Mouse (Mus musculus) testis, adult 2 months (tissue): ENCODE results near the gene P4hb. TPM values are rescaled to one million over a fixed set of nuclear protein-coding genes. Genes with fewer than 3 reads are reported as not detected.
A peak's percentile ranks its signal among the peaks of the same experiment; 100 is the strongest.
"Not testable (repeated sequence)": the region's sequence is repeated elsewhere in the genome, so short reads cannot be mapped to it uniquely, and the experiment has no call there.

Source experiments
- H3K27ac ChIP-seq: fragments of 200-500 bp; 2 replicates; pipeline ENCODE4 v1.5.1; 2012; ENCODE audit warnings: low read depth, low read length; ENCODE audit not compliant: control insufficient read depth, insufficient read depth
- H3K27me3 ChIP-seq: fragments of 200-500 bp; 2 replicates; pipeline ENCODE4 v1.6.1; 2012; ENCODE audit warnings: mild to moderate bottlenecking, low read length, moderate library complexity; ENCODE audit not compliant: control insufficient read depth, insufficient read depth
- H3K36me3 ChIP-seq: fragments of 200-500 bp; 2 replicates; pipeline ENCODE4 v1.6.1; 2012; ENCODE audit warnings: mild to moderate bottlenecking, low read length; ENCODE audit not compliant: control insufficient read depth, insufficient read depth
- H3K4me1 ChIP-seq: fragments of 200-500 bp; 2 replicates; pipeline ENCODE4 v1.6.1; 2012; ENCODE audit warnings: low read length; ENCODE audit not compliant: control insufficient read depth, insufficient read depth
- H3K4me3 ChIP-seq: fragments of 200-500 bp; 2 replicates; pipeline ENCODE4 v1.5.1; 2012; ENCODE audit warnings: low read depth, mild to moderate bottlenecking, low read length, moderate library complexity, mixed read lengths; ENCODE audit not compliant: control insufficient read depth
- CTCF ChIP-seq: fragments of 200-500 bp; IDR thresholded peaks from 2 replicates; pipeline ENCODE4 v1.5.1; 2012; ENCODE audit warnings: low read depth, mild to moderate bottlenecking, inconsistent platforms, low read length, moderate library complexity; ENCODE audit not compliant: control insufficient read depth, insufficient read depth, insufficient replicate concordance
- POLR2A ChIP-seq: fragments of 200-500 bp; IDR thresholded peaks from 2 replicates; pipeline ENCODE4 v1.6.1; 2012; ENCODE audit warnings: low read depth, mild to moderate bottlenecking, inconsistent platforms, low read length, moderate library complexity; ENCODE audit not compliant: control insufficient read depth
- polyA plus RNA-seq: library from polyadenylated mRNA; depleted of rRNA; stranded (reverse); fragments of >200 nt; gene quantifications from 2 replicates; pipeline ENCODE4 v1.2.3, GENCODE M21; 2012

The P4hb gene
- polyA plus RNA-seq, 1 experiment = 55.1 TPM

DNA sequence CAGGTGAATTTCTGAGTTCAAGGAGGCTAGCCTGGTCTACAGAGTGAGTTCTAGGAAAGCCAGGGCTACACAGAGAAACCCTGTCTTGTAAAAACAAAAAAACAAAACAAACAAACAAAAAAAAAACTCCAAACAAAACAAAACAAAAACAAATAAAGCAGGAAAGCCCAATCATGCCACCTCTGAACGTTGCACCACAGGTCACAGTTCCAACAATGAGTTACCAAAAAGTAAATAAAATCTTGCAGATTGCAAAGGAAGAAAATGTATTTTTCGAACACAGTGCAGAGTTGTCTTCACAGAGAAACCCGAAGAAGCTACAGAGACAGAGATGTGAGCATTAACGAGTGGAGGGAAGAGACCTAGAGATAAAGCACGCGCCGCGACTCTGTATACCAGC, 50.5 kb downstream of the P4hb start:
- H3K27me3 ChIP-seq = no peaks in the 10 kb centered on the region
- H3K36me3 ChIP-seq = no peaks in the 10 kb centered on the region
- no peak overlapping the region for H3K4me3 ChIP-seq
- H3K4me1 ChIP-seq = peaks cover 3% of the 10 kb centered on the region; the same call in 1 of the 2 replicates
- no peak overlapping the region for H3K27ac ChIP-seq
- TF ChIP-seq CTCF = no peak
- TF ChIP-seq POLR2A = no peak

DNA sequence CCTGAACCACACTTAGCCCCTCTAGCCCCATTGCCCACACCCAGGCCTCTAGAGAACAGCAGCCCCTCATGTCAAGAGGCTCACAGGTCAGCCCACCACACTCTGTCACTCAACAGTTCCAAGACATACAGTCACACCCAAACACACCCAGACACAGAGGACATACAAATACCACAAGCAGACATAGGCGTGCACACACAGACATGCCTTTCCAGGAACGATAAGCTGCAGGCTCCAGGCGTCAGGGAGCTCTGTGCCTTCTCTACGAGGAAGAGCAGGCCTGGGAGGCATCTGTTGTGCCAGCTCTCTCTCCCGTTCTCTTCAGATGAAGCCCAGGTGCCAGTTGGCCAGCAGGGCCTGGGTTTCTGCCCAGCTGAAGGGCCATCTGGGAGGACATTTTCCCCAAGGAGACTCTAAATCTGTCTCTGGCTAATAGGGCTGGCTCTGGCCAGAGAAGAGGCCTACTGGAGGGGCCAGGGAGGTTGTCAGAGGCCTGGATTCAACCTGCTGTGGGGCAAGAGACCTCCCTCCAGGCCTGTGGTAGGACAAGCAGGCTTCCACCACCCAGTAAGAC, 52.0 kb downstream of the P4hb start:
- no peaks in the 10 kb centered on the region for H3K36me3 ChIP-seq
- no peak for TF ChIP-seq POLR2A
- no peak for TF ChIP-seq CTCF
- H3K4me3 ChIP-seq = no peak overlapping the region
- H3K27me3 ChIP-seq = no peaks in the 10 kb centered on the region
- H3K27ac ChIP-seq = no peak overlapping the region
- peaks cover 3% of the 10 kb centered on the region; the same call in 1 of the 2 replicates for H3K4me1 ChIP-seq

DNA sequence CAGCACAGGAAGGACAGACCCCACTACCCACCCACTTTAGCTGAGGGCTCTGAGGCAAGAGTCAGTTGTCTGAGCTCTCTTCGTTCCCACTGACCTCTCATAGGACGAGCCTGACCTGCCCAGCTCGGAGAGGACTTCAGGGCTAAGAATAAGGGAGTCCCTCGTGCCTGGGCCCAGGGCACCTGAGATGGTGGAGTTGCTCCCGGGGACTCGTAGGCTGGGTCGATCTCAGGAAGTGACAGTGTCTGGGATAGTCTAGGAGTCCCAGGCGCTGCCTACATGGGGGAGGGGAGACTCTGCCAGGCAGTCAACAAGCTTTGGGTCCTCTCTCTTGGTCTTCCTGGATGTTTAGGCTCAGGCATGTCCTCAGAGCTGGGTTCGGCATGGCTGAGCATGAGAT, 52.6 kb downstream of the P4hb start:
- Histone ChIP-seq H3K4me3 (no peak overlapping the region), H3K36me3 (no peaks in the 10 kb centered on the region), H3K27ac (no peak overlapping the region), H3K4me1 (peaks cover 5% of the 10 kb centered on the region; the same call in 1 of the 2 replicates), H3K27me3 (no peaks in the 10 kb centered on the region)
- TF ChIP-seq CTCF = no peak
- TF ChIP-seq POLR2A = no peak

DNA sequence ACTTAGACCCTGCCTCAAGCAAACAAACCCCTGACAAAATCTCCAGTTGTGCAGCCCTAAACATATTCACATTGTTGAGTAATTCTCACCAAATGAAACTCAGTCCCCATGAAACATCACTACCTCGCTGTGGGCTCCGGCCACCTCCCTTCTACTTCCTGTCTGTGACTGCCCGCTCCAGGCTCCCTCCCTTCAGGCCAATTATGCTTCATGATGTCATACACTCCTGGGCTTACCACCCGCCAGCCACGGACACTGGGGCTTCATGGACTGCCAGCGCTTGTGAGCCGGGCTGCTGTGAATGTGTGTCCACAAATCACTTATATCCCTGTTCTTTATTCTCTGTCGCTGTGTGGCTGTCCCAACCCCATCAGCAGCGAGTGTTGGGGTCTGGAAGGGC, 53.3 kb downstream of the P4hb start:
- Histone ChIP-seq H3K27me3 (no peaks in the 10 kb centered on the region), H3K4me1 (peaks cover 8% of the 10 kb centered on the region), H3K4me3 (no peak overlapping the region), H3K36me3 (no peaks in the 10 kb centered on the region), H3K27ac (no peak overlapping the region)
- TF ChIP-seq CTCF (no peak), POLR2A (no peak)

DNA sequence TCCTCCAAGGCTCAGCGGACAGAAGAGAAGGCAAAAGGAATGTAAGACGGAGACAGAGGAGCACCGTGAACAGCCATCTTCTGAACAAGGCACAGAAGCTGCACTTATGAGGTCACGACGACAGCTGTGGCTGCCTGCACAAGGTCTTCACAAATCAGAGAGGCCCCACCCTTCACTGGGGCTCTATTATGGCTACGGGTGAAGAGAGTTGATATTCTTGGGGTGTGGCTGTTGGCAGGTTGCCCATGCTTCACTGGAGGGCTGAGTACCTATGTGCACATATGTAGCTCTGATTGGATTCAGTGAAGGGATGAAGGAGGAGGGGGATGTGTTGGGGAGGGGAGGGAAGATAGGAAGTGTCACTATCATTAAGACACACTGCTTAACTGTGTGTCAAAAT, 54.5 kb downstream of the P4hb start:
- Histone ChIP-seq H3K4me3 (no peak overlapping the region), H3K4me1 (peaks cover 8% of the 10 kb centered on the region), H3K36me3 (no peaks in the 10 kb centered on the region), H3K27ac (peak overlapping the region; percentile 43; the same call in 1 of the 2 replicates), H3K27me3 (no peaks in the 10 kb centered on the region)
- TF ChIP-seq CTCF = no peak
- no peak for TF ChIP-seq POLR2A

DNA sequence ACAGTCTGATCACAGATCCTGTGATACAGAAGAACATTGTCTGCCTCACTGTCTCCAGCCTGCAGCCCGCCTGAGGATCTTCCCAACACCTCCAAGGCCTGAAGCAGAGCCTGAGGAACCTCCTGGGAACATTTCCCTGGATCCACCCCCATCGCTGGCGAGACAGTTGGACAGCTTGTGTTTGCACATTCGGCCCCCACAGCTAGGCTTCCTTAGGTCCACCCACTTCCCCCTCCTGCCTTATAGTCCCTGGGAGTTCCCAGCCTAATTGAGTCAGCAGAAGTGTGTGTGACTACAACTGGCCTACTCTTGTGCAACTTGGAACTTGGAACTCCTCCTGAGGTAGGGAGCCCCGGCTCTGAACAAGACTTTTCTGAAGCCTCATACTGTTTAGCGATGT, 55.0 kb downstream of the P4hb start:
- TF ChIP-seq CTCF = no peak
- no peak for TF ChIP-seq POLR2A
- Histone ChIP-seq H3K4me3 (no peak overlapping the region), H3K36me3 (no peaks in the 10 kb centered on the region), H3K4me1 (peaks cover 8% of the 10 kb centered on the region), H3K27me3 (no peaks in the 10 kb centered on the region), H3K27ac (no peak overlapping the region)

DNA sequence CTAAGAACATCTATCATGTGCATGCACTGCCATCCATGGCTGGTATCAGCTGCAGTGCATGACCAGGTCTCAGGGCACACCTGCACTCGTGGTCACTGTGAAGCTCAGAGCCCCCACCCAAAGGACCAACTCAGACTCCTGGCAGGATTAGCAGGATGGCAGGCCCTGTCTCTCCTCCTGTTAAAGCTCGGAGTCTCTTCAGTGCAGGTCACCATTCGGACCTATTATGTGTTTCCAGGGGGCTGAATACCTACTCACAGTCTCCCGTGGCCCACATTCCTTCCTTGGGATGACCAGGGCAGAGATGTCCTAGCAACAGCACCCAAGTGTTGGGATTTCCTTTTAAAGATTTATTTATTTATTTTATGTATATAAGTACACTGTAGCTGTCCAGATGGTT, 55.9 kb downstream of the P4hb start:
- no peaks in the 10 kb centered on the region for H3K36me3 ChIP-seq
- H3K27ac ChIP-seq = no peak overlapping the region
- no peak for TF ChIP-seq POLR2A
- no peak for TF ChIP-seq CTCF
- no peaks in the 10 kb centered on the region for H3K27me3 ChIP-seq
- H3K4me1 ChIP-seq = peaks cover 8% of the 10 kb centered on the region
- no peak overlapping the region for H3K4me3 ChIP-seq

DNA sequence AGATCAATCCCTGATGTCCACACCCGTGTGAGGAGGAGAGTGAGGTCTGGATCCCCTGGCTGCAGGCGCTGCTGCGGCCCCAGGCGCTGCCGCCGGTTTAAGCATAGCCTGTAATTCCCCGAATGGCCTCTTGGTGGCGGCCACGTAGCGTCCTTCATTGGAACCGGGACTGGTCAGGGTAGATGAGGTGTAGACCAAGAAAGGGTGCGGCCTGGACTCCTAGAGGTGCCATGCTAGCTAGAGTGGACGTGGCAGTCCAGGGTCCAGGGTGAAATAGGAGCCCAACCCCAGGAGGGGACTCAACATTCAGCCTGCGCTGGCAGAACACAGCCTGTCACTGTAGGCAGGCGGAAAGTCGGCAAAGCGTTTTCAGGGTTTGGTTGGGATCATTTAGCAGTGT, 57.4 kb downstream of the P4hb start:
- TF ChIP-seq CTCF (peak; percentile 98), POLR2A (no peak)
- Histone ChIP-seq H3K27me3 (no peaks in the 10 kb centered on the region), H3K4me1 (peaks cover 10% of the 10 kb centered on the region), H3K4me3 (peak overlapping the region; percentile 66), H3K36me3 (no peaks in the 10 kb centered on the region), H3K27ac (no peak overlapping the region)

DNA sequence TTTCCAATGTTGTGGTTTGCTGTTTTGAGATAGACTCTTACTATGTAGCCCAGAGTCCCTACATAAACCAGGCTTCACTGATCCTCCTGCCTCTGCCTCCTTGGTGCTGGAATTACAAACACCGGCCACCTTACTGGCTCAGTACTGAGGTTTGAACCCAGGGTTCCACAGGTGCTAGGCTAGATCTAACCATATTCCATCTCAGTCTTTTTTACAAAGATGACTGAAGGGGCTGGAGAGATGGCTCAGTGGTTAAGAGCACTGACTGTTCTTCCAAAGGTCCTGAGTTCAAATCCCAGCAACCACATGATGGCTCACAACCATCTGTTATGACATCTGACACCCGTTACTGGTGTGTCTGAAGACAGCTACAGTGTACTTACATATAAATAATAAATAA, 58.8 kb downstream of the P4hb start:
- not testable (repeated sequence) for H3K27me3 ChIP-seq, H3K4me3 ChIP-seq, H3K27ac ChIP-seq, H3K36me3 ChIP-seq
- peaks cover 13% of the 10 kb centered on the region for H3K4me1 ChIP-seq
